Mouse (Mus musculus): Measurements from ENCODE around the gene Lpcat3.
A peak's percentile ranks its signal among the peaks of the same experiment; 100 is the strongest.
"Not testable (repeated sequence)": the region's sequence is repeated elsewhere in the genome, so short reads cannot be mapped to it uniquely, and the experiment has no call there.

The Lpcat3 gene

GRCm38 (mm10) chr6:124662477-124663423, at the start of gene Lpcat3:
Gene Lpcat3, plus strand, starts transcription at chr6:124663027.
- DNase-seq (ENCODE audit: low spot score): peak; percentile 99

GRCm38 (mm10) chr6:124625612-124626011, 37.2 kb upstream of the Lpcat3 start:
- DNase-seq (ENCODE audit: low spot score): no peak

- not testable (repeated sequence) for DNase-seq (ENCODE audit: low spot score)
These were observed 36.6 kb upstream of the Lpcat3 start for GRCm38 (mm10) chr6:124626184-124626583.

GRCm38 (mm10) chr6:124630763-124631162, 32.1 kb upstream of the Lpcat3 start:
- DNase-seq (ENCODE audit: low spot score): no peak

GRCm38 (mm10) chr6:124635985-124636384, 26.8 kb upstream of the Lpcat3 start, which contains the start of gene C1s2:
Gene C1s2, minus strand, starts transcription at chr6:124636085.
- not testable (repeated sequence) for DNase-seq (ENCODE audit: low spot score)

- not testable (repeated sequence) for DNase-seq (ENCODE audit: low spot score)
These were observed 25.9 kb upstream of the Lpcat3 start for GRCm38 (mm10) chr6:124636858-124637460.

GRCm38 (mm10) chr6:124640041-124640440, 22.8 kb upstream of the Lpcat3 start:
- peak; percentile 61 for DNase-seq (ENCODE audit: low spot score)

GRCm38 (mm10) chr6:124640997-124641396, 21.8 kb upstream of the Lpcat3 start:
- DNase-seq (ENCODE audit: low spot score): peak; percentile 75

GRCm38 (mm10) chr6:124646394-124646793, 16.4 kb upstream of the Lpcat3 start:
- DNase-seq (ENCODE audit: low spot score): no peak

GRCm38 (mm10) chr6:124655893-124656292, 6.9 kb upstream of the Lpcat3 start:
- no peak for DNase-seq (ENCODE audit: low spot score)

GRCm38 (mm10) chr6:124658067-124658466, 4.8 kb upstream of the Lpcat3 start:
- no peak for DNase-seq (ENCODE audit: low spot score)

GRCm38 (mm10) chr6:124661156-124661806, 1.5 kb upstream of the Lpcat3 start:
- no peak for DNase-seq (ENCODE audit: low spot score)

GRCm38 (mm10) chr6:124661995-124662394, 832 bp upstream of the Lpcat3 start:
- DNase-seq (ENCODE audit: low spot score): no peak

- DNase-seq (ENCODE audit: low spot score): no peak
These were observed 583 bp downstream of the Lpcat3 start for GRCm38 (mm10) chr6:124663424-124663795.

- DNase-seq (ENCODE audit: low spot score): no peak
These were observed 1.4 kb downstream of the Lpcat3 start for GRCm38 (mm10) chr6:124664256-124664655.

GRCm38 (mm10) chr6:124665011-124665410, 2.2 kb downstream of the Lpcat3 start:
- DNase-seq (ENCODE audit: low spot score): no peak

- DNase-seq (ENCODE audit: low spot score): no peak
These were observed 6.5 kb downstream of the Lpcat3 start for GRCm38 (mm10) chr6:124669234-124669859.

GRCm38 (mm10) chr6:124670281-124670900, 7.6 kb downstream of the Lpcat3 start:
- no peak for DNase-seq (ENCODE audit: low spot score)

GRCm38 (mm10) chr6:124672100-124672499, 9.3 kb downstream of the Lpcat3 start:
- no peak for DNase-seq (ENCODE audit: low spot score)

GRCm38 (mm10) chr6:124673619-124674018, 10.8 kb downstream of the Lpcat3 start:
- no peak for DNase-seq (ENCODE audit: low spot score)

- no peak for DNase-seq (ENCODE audit: low spot score)
These were observed 11.8 kb downstream of the Lpcat3 start for GRCm38 (mm10) chr6:124674591-124674990.

- peak; percentile 66 for DNase-seq (ENCODE audit: low spot score)
These were observed 13.3 kb downstream of the Lpcat3 start for GRCm38 (mm10) chr6:124676171-124676570.

All from adipocyte (in vitro differentiated cells).